Mouse (Mus musculus): ENCODE results near the gene Fam83g.

GRCm38 (mm10) chr11:61643184-61643961 is 40.5 kb upstream of the Fam83g start:
- no peak for TF ChIP-seq CTCF (IDR thresholded peaks at IDR 0.05; ENCODE audit: insufficient read depth, low read depth, low read length)
- no peak for TF ChIP-seq POLR2A (IDR thresholded peaks at IDR 0.05; ENCODE audit: insufficient read depth, low read depth, low read length)
